Mouse (Mus musculus): ENCODE results near the gene Olfr1386.
"Not testable (repeated sequence)": the region's sequence is repeated elsewhere in the genome, so short reads cannot be mapped to it uniquely, and the experiment has no call there.

Gene Olfr1386

GRCm38 (mm10) chr11:49464746-49465145 lies at the start of gene Olfr1386:
Olfr1386 (plus strand) TSS chr11:49465046.
- DNase-seq, result not testable (repeated sequence)

- DNase-seq, result no peak
Measured at GRCm38 (mm10) chr11:49422767-49423166, 42.1 kb upstream of the Olfr1386 start, which contains the start of gene Olfr1389. Olfr1389 (plus strand) TSS chr11:49423067.

- DNase-seq, result no peak
Measured at GRCm38 (mm10) chr11:49425257-49425927, 39.5 kb upstream of the Olfr1386 start.

- DNase-seq, result no peak
Measured at GRCm38 (mm10) chr11:49429641-49430040, 35.2 kb upstream of the Olfr1386 start.

GRCm38 (mm10) chr11:49436411-49436810 lies 28.4 kb upstream of the Olfr1386 start, which contains the start of gene Olfr1388:
Olfr1388 (plus strand) TSS chr11:49436624.
- DNase-seq, result no peak

GRCm38 (mm10) chr11:49455043-49455442 lies 9.8 kb upstream of the Olfr1386 start, which contains the start of gene Olfr1387:
Olfr1387 (plus strand) TSS chr11:49455343.
- DNase-seq, result no peak

- no peak for DNase-seq
Measured at GRCm38 (mm10) chr11:49485973-49486372, 21.1 kb downstream of the Olfr1386 start.

GRCm38 (mm10) chr11:49488770-49489169 lies 23.9 kb downstream of the Olfr1386 start, which contains the start of gene Olfr1385:
Olfr1385 (plus strand) TSS chr11:49489070.
- not testable (repeated sequence) for DNase-seq

- no peak for DNase-seq
Measured at GRCm38 (mm10) chr11:49518086-49518485, 53.2 kb downstream of the Olfr1386 start.

GRCm38 (mm10) chr11:49519348-49519747 lies 54.5 kb downstream of the Olfr1386 start, which contains the start of gene Olfr1383:
Olfr1383 (plus strand) TSS chr11:49519648.
- DNase-seq, result no peak

All from lung, adult 18-20 months (tissue).